Mouse (Mus musculus) heart, postnatal 36 days (tissue): ENCODE measurements around the gene Gm49486. TPM values are rescaled to one million over a fixed set of nuclear protein-coding genes. Genes with fewer than 3 reads are reported as not detected.

Experiments used
- DNase-seq, 2 experiments: peaks; one replicate each; pipeline ENCODE4 v3.0.0; 2021 to 2022
- intact Hi-C: fragments of 180-260 bp; cut with DNase I; formaldehyde crosslinking; loops from one replicate; pipeline ENCODE4 v1.15.1; 2025
- total RNA-seq, 2 experiments: library from RNA; stranded (reverse); gene quantifications; 2 replicates each; pipeline ENCODE4 v1.2.3; 2021

Gm49486 gene
- total RNA-seq, 2 experiments from 2014 or later, result 0.89 to 0.95 TPM

DNA sequence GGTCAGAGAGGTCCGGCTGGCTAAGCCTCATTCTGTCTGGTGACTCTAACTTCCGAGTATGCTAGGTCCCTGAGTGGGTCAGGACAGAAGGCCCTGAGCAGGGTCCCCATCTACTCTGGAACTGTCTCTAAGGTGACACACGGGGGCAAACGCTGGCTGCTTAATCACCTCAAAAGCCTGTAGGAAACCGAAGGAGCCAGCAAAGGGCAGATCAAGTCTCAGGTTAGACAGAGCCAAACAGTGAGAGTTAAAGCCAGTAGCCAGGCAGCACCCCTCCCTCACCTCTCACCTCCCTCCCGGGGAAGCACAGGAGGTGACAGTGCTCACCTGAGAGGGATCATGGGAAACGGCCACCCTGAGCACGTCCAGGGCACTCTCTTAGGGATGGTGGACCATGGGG is 74.5 kb downstream of the Gm49486 start:
- intact Hi-C loops, result no loop called here

DNA sequence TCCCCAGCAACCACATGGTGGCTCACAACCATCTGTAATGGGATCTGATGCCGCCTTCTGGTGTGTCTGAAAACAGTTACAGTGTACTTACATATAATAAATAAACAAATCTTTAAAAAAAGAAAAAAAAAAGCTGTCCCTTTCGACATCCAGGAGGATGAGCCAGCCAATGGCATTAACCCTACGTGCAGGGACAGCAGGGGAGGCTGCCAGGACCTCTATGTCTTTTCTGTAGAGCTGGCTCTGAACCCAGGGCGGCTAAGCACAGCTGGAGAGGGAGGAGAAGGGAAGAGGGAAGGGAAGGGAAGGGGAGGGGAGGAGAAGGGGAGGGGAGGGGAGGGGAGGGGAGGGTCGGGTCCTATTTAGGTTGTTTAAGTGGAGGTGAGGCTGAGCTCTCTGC is 75.6 kb downstream of the Gm49486 start:
- intact Hi-C loops, result no loop called here
- no peak for DNase-seq

More for the DNA sequence above, 74.5 kb downstream of the Gm49486 start:
- no peak for DNase-seq

DNA sequence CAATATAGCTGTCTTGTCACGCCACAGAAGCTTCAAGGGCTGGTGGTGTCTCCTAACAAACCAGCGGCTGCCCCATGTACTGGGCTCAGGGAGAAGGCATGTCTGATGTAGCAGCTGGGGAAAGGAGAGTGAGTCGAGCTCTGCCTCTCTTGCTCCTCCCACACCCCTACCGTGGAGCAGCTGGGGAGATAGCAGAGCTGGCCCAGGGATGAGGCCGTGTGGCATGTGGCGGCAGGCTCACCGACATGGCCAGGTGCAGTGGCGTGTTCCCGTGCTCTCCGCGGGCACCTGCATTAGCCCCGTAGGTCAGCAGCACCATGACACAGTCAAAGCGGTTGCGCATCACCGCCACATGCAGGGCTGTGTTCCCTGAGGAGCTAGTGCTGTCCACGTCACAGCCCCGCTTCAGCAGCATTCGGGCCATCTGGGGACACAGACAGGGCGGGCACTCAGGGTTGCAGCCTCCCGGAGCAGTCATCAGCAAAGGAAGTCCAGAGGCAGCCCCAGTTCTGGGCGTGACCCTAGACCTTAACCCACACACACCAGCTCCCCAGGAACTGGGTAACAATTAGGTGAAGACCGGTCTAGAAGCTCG is 76.9 kb downstream of the Gm49486 start:
- DNase-seq, result no peak
- intact Hi-C loops, result no loop called here

Other genes starting within 250 kb of the Gm49486 start
- gene H1f0, start 200.9 kb upstream of the Gm49486 start, total RNA-seq, result 100 to 1,000 TPM in 1 of 2 experiments, 10 to 100 TPM in 1; 79.2 to 117 TPM
- gene Galr3, start 187.5 kb upstream of the Gm49486 start, total RNA-seq, result not detected
- 1 to 10 TPM; 7.7 to 8.1 TPM for gene Ankrd54, start 166.5 kb upstream of the Gm49486 start, total RNA-seq
- gene Eif3l, start 154.2 kb upstream of the Gm49486 start, total RNA-seq, result 10 to 100 TPM; 71.6 to 72.7 TPM
- 10 to 100 TPM; 39.0 to 50.1 TPM for gene Micall1, start 120.5 kb upstream of the Gm49486 start, total RNA-seq
- gene Polr2f, start 88.4 kb upstream of the Gm49486 start, total RNA-seq, result 100 to 1,000 TPM; 132 to 146 TPM
- gene 1700088E04Rik, start 88.1 kb upstream of the Gm49486 start, total RNA-seq, result 1 to 10 TPM; 1.3 to 2.8 TPM
- 1 to 10 TPM; 1.4 to 1.6 TPM for gene Sox10, start 64.2 kb upstream of the Gm49486 start, total RNA-seq
- gene Pick1, start 218 bp upstream of the Gm49486 start, total RNA-seq, result 10 to 100 TPM; 22.4 to 24.1 TPM
- gene Slc16a8, start 25.4 kb downstream of the Gm49486 start, total RNA-seq, result under 1 TPM; 0.53 to 0.62 TPM
- gene Baiap2l2, start 56.1 kb downstream of the Gm49486 start, total RNA-seq, result under 1 TPM in 1 of 2 experiments, not detected in 1; 0.50 TPM
- gene Pla2g6, start 99.0 kb downstream of the Gm49486 start, total RNA-seq, result 1 to 10 TPM; 8.1 to 8.7 TPM
- gene Maff, start 117.2 kb downstream of the Gm49486 start, total RNA-seq, result 10 to 100 TPM in 1 of 2 experiments, 1 to 10 TPM in 1; 9.0 to 10.5 TPM
- gene Tmem184b, start 174.2 kb downstream of the Gm49486 start, total RNA-seq, result 10 to 100 TPM; 37.0 to 43.0 TPM
- 10 to 100 TPM; 55.8 to 60.5 TPM for gene Csnk1e, start 226.2 kb downstream of the Gm49486 start, total RNA-seq